Mouse (Mus musculus) bone marrow, adult 2 months (tissue): Measurements from ENCODE around the gene Aldh5a1.

Source experiments
- CTCF ChIP-seq: fragments of 200-500 bp; IDR thresholded peaks from 2 replicates; pipeline ENCODE4 v1.5.1; 2011; ENCODE audit warnings: low read length, control low read depth; ENCODE audit not compliant: control insufficient read depth, insufficient read depth
- POLR2A ChIP-seq: fragments of 200-500 bp; IDR thresholded peaks from 2 replicates; pipeline ENCODE4 v1.6.1; 2011; ENCODE audit warnings: low read depth, mild to moderate bottlenecking, control low read depth, low read length, borderline replicate concordance; ENCODE audit not compliant: control insufficient read depth

- TF ChIP-seq CTCF (no peak), POLR2A (no peak)
Measured at GRCm38 (mm10) chr13:24936772-24937107, 721 bp downstream of the Aldh5a1 start.
